Mouse (Mus musculus) urinary bladder, postnatal 14 days (tissue): Measurements from ENCODE around the gene Car12.

Experiments
- DNase-seq: peaks from one replicate; pipeline ENCODE4 v3.0.0; 2021; ENCODE audit warnings: low spot score

The Car12 gene

GRCm38 (mm10) chr9:66713135-66714021 is at the start of gene Car12:
TSS of gene Car12 (plus strand) at chr9:66713686.
- peak; percentile 17 for DNase-seq

DNA sequence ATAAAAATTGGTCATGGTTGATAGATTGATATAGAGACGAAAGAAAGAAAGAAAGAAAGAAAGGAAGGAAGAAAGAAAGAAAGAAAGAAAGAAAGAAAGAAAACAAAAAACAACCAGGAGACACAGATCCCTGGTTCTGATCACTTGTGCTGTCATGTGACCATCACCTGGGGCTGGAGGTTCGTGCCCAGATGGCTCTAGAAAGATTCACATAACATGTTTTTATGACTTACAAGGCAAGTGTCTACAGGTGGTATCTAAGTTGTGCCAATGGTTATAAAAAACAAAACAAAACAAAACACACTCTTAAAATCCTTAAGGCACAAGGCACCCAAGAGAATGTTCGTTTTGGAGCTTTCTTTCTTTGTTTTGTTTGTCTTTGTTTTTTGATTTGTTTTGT is 49.7 kb upstream of the Car12 start:
- no peak for DNase-seq

DNA sequence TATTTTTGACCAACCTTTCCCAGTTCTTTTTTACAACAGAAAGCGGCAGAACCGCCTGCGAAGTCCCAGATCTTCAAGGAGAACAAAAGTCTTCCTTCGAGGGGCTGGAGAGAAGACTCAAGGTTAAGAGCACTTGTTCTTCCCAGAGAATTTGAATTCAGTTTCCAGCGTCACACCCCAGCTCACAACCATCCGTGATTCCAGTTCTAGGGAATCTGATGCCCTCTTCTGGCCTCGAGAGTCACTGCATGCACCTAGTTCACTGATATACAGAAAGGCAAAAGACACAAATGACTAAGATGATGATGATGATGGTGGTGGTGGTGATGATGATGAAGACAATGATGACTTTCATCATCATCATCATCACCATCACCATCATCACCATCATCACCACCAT is 48.9 kb upstream of the Car12 start:
- no peak for DNase-seq

GRCm38 (mm10) chr9:66666153-66666552 is 47.3 kb upstream of the Car12 start:
- peak; percentile 25 for DNase-seq

- DNase-seq: no peak
These were observed 46.4 kb upstream of the Car12 start for GRCm38 (mm10) chr9:66667046-66667445.

DNA sequence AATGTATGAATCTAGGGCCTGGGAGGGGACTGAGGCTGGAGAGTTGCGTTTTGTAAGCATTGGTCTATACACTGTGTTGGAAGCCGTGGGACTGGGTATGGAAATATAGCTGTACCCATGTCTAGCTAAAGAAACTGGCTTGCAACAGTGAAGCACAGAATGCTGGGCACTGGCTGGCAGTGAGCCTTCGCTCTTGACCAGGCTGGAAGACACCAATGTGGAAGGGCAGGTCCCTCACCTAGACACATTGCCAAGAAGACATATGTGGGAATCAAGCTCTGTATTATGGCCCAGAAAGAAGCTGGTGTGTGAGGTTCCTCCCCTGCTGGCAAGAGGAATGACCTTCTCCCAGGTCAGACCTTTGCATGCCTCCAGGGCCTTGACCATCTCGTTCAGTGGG is 45.6 kb upstream of the Car12 start:
- DNase-seq: no peak

GRCm38 (mm10) chr9:66669561-66670078 is 43.9 kb upstream of the Car12 start:
- DNase-seq: peak; percentile 30

GRCm38 (mm10) chr9:66673771-66674170 is 39.7 kb upstream of the Car12 start:
- no peak for DNase-seq

DNA sequence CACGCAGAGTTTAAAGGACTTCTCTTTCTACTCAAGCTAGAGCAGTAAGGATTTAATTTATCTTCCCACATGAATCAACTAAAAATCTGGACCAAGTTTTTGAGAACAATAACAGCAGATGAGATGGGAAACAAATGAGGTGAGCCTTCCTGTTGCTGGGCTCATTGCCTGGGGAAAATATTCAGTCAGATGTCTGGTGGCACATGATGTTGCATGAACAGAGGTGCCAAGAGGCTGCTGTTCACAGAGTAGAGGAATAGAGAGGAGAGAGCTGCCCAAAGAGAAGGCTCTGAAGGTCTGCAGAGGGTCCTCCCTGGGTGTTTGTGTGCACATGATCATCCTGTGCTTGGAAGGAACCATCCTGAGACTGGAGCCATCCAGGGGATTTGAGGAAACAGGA is 37.9 kb upstream of the Car12 start:
- DNase-seq: no peak

GRCm38 (mm10) chr9:66680102-66680501 is 33.4 kb upstream of the Car12 start:
- DNase-seq: no peak

GRCm38 (mm10) chr9:66682822-66683221 is 30.7 kb upstream of the Car12 start:
- no peak for DNase-seq

- DNase-seq: no peak
These were observed 27.8 kb upstream of the Car12 start for GRCm38 (mm10) chr9:66685730-66686129.

GRCm38 (mm10) chr9:66687713-66688112 is 25.8 kb upstream of the Car12 start:
- DNase-seq: no peak

GRCm38 (mm10) chr9:66691683-66692305 is 21.7 kb upstream of the Car12 start:
- no peak for DNase-seq

- no peak for DNase-seq
These were observed 15.9 kb upstream of the Car12 start for GRCm38 (mm10) chr9:66697355-66698140.

DNA sequence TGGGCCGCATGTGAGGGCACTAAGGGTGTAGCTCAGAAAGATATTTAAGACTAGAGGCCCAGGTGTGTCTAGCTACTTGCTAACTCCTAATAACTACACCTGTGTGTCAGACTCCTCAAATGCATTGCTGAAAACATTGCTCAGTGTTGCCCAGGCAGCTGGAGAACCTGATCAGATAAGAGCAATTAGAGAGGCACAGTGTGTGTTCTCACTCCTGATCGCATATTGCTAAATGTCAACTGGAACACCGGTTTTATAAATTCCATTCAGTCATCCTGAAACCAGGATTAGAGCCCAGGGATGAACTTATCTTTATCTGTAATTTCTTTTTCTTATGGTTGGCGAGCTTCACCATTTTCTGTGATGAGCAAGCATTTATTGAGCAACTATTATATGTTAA is 13.7 kb upstream of the Car12 start:
- DNase-seq: no peak

DNA sequence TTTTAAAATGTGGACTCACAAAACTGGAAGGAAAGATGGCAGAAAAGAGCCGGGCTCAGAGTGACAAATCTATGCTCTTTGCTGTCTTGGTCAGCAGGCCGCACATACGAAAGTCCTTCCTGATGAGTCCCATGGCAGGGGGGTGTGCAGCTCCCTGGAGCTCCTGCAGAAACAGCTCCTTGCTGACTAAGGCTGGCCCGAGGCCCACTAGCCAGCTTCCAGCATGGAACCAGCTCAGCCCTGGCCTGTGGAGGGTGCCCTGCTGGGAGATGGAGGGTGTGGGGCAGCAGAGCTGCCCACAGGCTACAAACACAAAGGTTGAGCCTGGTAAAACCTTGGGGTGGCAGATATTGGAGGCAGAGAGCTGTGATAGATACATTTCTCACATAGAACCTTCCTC is 10.5 kb upstream of the Car12 start:
- no peak for DNase-seq

DNA sequence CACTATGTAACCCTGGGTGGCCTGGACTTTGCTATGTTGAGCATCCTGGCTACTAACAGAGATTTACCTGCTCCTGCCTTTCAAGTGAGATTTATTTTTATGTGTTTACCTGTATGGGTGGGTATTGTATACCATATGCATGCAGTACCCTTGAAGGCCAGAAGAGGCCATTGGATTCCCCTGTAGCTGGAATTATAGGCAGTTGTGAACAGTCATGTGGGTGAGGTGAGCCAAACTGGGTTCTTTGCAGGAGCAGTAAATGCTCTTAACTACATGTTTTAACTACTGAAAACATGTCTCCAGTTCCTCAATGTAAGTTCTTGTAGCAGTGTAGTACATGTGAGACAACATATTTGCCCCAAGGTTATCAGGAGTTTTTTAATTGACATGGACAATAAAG is 8.1 kb upstream of the Car12 start:
- DNase-seq: no peak

DNA sequence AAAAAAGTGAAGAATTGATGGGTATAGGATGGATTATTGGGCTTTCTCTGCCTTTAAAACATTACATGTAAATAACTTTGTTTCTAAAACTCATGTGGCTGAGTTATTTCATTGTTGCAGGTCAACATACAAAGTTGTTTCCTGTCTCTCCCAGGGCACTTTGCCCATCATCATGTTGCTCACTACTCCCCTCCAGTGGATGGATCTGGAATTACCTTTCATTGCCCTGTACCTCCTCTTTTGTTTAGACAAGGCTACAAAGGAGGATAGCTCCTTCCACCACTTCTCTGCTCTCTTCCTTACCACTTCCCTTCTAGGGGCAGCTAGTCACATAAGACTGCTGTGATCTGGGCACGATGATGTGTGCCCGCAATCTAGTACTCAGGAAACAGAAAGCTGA is 7.7 kb upstream of the Car12 start:
- DNase-seq: peak; percentile 80

GRCm38 (mm10) chr9:66708054-66708772 is 5.3 kb upstream of the Car12 start:
- DNase-seq: no peak

- DNase-seq: no peak
These were observed 4.5 kb upstream of the Car12 start for GRCm38 (mm10) chr9:66708816-66709555.
